Mouse (Mus musculus): ENCODE measurements around the gene Serpinb9b. TPM values are rescaled to one million over a fixed set of nuclear protein-coding genes. Genes with fewer than 3 reads are reported as not detected.

The Serpinb9b gene
- polyA plus RNA-seq, 1 experiment from 2014 or later = not detected

- no peak overlapping the region for H3K4me3 ChIP-seq
- H3K36me3 ChIP-seq = no peaks in the 10 kb centered on the region
- no peaks in the 10 kb centered on the region for H3K9me3 ChIP-seq
- no peaks in the 10 kb centered on the region for H3K27me3 ChIP-seq
- H3K4me2 ChIP-seq (replicated peaks) = no peak overlapping the region
- no peak overlapping the region for H3K27ac ChIP-seq
- 71% methylated on average over 3 of the region's 3 CpGs for WGBS
- no peak for ATAC-seq (ENCODE audit: low FRiP score, low read depth)
- no peaks in the 10 kb centered on the region for H3K4me1 ChIP-seq
- no peak overlapping the region for H3K9ac ChIP-seq
Measured at GRCm38 (mm10) chr13:33051697-33052096, 24.5 kb downstream of the Serpinb9b start.

- H3K9ac ChIP-seq = no peak overlapping the region
- no peak for ATAC-seq (ENCODE audit: low FRiP score, low read depth)
Measured at GRCm38 (mm10) chr13:33063048-33063447, 35.8 kb downstream of the Serpinb9b start.

GRCm38 (mm10) chr13:33067387-33067977 lies 40.3 kb downstream of the Serpinb9b start:
- Histone ChIP-seq H3K27ac (no peak overlapping the region), H3K4me2 (replicated peaks) (no peak overlapping the region), H3K9ac (no peak overlapping the region), H3K4me1 (no peaks in the 10 kb centered on the region), H3K27me3 (no peaks in the 10 kb centered on the region), H3K4me3 (no peak overlapping the region), H3K36me3 (no peaks in the 10 kb centered on the region), H3K9me3 (no peaks in the 10 kb centered on the region)
- WGBS = 65% methylated on average over 1 of the region's 1 CpGs
- ATAC-seq (ENCODE audit: low FRiP score, low read depth) = no peak

More at GRCm38 (mm10) chr13:33063048-33063447, 35.8 kb downstream of the Serpinb9b start:
- Histone ChIP-seq H3K4me1 (no peaks in the 10 kb centered on the region), H3K4me3 (no peak overlapping the region), H3K27ac (no peak overlapping the region), H3K9me3 (no peaks in the 10 kb centered on the region), H3K27me3 (no peaks in the 10 kb centered on the region), H3K36me3 (no peaks in the 10 kb centered on the region), H3K4me2 (replicated peaks) (no peak overlapping the region)
- 89% methylated on average over 1 of the region's 1 CpGs for WGBS

GRCm38 (mm10) chr13:33068164-33068563 lies 40.9 kb downstream of the Serpinb9b start:
- Histone ChIP-seq H3K4me2 (replicated peaks) (no peak overlapping the region), H3K36me3 (no peaks in the 10 kb centered on the region), H3K9me3 (no peaks in the 10 kb centered on the region), H3K27me3 (no peaks in the 10 kb centered on the region), H3K4me1 (no peaks in the 10 kb centered on the region), H3K27ac (no peak overlapping the region), H3K9ac (no peak overlapping the region), H3K4me3 (no peak overlapping the region)
- no peak for ATAC-seq (ENCODE audit: low FRiP score, low read depth)
- 87% methylated on average over 3 of the region's 3 CpGs for WGBS

GRCm38 (mm10) chr13:33071776-33072175 lies 44.6 kb downstream of the Serpinb9b start:
- H3K4me2 ChIP-seq (replicated peaks) = no peak overlapping the region
- no peak overlapping the region for H3K9ac ChIP-seq
- no peaks in the 10 kb centered on the region for H3K9me3 ChIP-seq
- H3K4me1 ChIP-seq = no peaks in the 10 kb centered on the region
- 75% methylated on average over 5 of the region's 5 CpGs for WGBS
- ATAC-seq (ENCODE audit: low FRiP score, low read depth) = no peak
- no peak overlapping the region for H3K27ac ChIP-seq
- no peak overlapping the region for H3K4me3 ChIP-seq
- H3K36me3 ChIP-seq = no peaks in the 10 kb centered on the region
- H3K27me3 ChIP-seq = no peaks in the 10 kb centered on the region

- Histone ChIP-seq H3K27me3 (no peaks in the 10 kb centered on the region), H3K36me3 (no peaks in the 10 kb centered on the region), H3K4me1 (no peaks in the 10 kb centered on the region), H3K27ac (no peak overlapping the region), H3K9ac (no peak overlapping the region), H3K4me3 (no peak overlapping the region), H3K4me2 (replicated peaks) (no peak overlapping the region), H3K9me3 (no peaks in the 10 kb centered on the region)
- ATAC-seq (ENCODE audit: low FRiP score, low read depth) = peak; percentile 64; the same call in 1 of the 2 replicates
Measured at GRCm38 (mm10) chr13:33074029-33074428, 46.8 kb downstream of the Serpinb9b start.

GRCm38 (mm10) chr13:33076247-33076646 lies 49.0 kb downstream of the Serpinb9b start:
- no peak for ATAC-seq (ENCODE audit: low FRiP score, low read depth)

GRCm38 (mm10) chr13:33077026-33077685 lies 49.9 kb downstream of the Serpinb9b start:
- H3K4me1 ChIP-seq = no peaks in the 10 kb centered on the region
- H3K4me3 ChIP-seq = no peak overlapping the region
- H3K36me3 ChIP-seq = no peaks in the 10 kb centered on the region
- no peaks in the 10 kb centered on the region for H3K9me3 ChIP-seq
- WGBS = 86% methylated on average over 10 of the region's 10 CpGs
- no peak for ATAC-seq (ENCODE audit: low FRiP score, low read depth)
- no peaks in the 10 kb centered on the region for H3K27me3 ChIP-seq
- H3K9ac ChIP-seq = no peak overlapping the region
- no peak overlapping the region for H3K4me2 ChIP-seq (replicated peaks)
- H3K27ac ChIP-seq = no peak overlapping the region

More at GRCm38 (mm10) chr13:33076247-33076646, 49.0 kb downstream of the Serpinb9b start:
- no peaks in the 10 kb centered on the region for H3K4me1 ChIP-seq
- H3K9me3 ChIP-seq = no peaks in the 10 kb centered on the region
- no peak overlapping the region for H3K4me3 ChIP-seq
- no peak overlapping the region for H3K9ac ChIP-seq
- no peak overlapping the region for H3K4me2 ChIP-seq (replicated peaks)
- no peaks in the 10 kb centered on the region for H3K36me3 ChIP-seq
- no peak overlapping the region for H3K27ac ChIP-seq
- WGBS = 72% methylated on average over 3 of the region's 3 CpGs
- H3K27me3 ChIP-seq = no peaks in the 10 kb centered on the region

- Histone ChIP-seq H3K4me2 (replicated peaks) (no peak within 1 kb of the TSS), H3K9ac (no peak within 1 kb of the TSS), H3K36me3 (no peaks in the 10 kb centered on the region), H3K9me3 (no peaks in the 10 kb centered on the region), H3K27ac (no peak within 1 kb of the TSS), H3K27me3 (no peaks in the 10 kb centered on the region), H3K4me3 (no peak within 1 kb of the TSS), H3K4me1 (no peaks in the 10 kb centered on the region)
- WGBS = 45% methylated on average over 3 of the region's 3 CpGs
- ATAC-seq (ENCODE audit: low FRiP score, low read depth) = no peak
Measured at GRCm38 (mm10) chr13:33078056-33078705, 51.0 kb downstream of the Serpinb9b start, which contains the start of gene Serpinb1b. TSS of gene Serpinb1b (plus strand) at chr13:33078575.

- ATAC-seq (ENCODE audit: low FRiP score, low read depth) = peak; percentile 57; the same call in 1 of the 2 replicates
- no peak overlapping the region for H3K27ac ChIP-seq
- no peaks in the 10 kb centered on the region for H3K4me1 ChIP-seq
- H3K4me2 ChIP-seq (replicated peaks) = no peak overlapping the region
- no peaks in the 10 kb centered on the region for H3K27me3 ChIP-seq
- WGBS = 30% methylated on average over 6 of the region's 6 CpGs
- H3K36me3 ChIP-seq = no peaks in the 10 kb centered on the region
- no peaks in the 10 kb centered on the region for H3K9me3 ChIP-seq
- no peak overlapping the region for H3K9ac ChIP-seq
- no peak overlapping the region for H3K4me3 ChIP-seq
Measured at GRCm38 (mm10) chr13:33079391-33079790, 52.2 kb downstream of the Serpinb9b start.

GRCm38 (mm10) chr13:33080356-33080755 lies 53.1 kb downstream of the Serpinb9b start:
- no peak overlapping the region for H3K27ac ChIP-seq

GRCm38 (mm10) chr13:33083834-33084233 lies 56.6 kb downstream of the Serpinb9b start:
- 58% methylated on average over 2 of the region's 2 CpGs for WGBS
- Histone ChIP-seq H3K27me3 (no peaks in the 10 kb centered on the region), H3K9me3 (no peaks in the 10 kb centered on the region; the same call in 1 of the 2 replicates), H3K9ac (no peak overlapping the region), H3K27ac (no peak overlapping the region), H3K36me3 (no peaks in the 10 kb centered on the region), H3K4me1 (0 out of 2 replicates have a peak, but pooled peaks cover 9% of the 10 kb centered on the region), H3K4me3 (no peak overlapping the region), H3K4me2 (replicated peaks) (no peak overlapping the region)
- ATAC-seq (ENCODE audit: low FRiP score, low read depth) = no peak

More at GRCm38 (mm10) chr13:33080356-33080755, 53.1 kb downstream of the Serpinb9b start:
- 0 out of 2 replicates have a peak, but pooled peaks cover 6% of the 10 kb centered on the region for H3K4me1 ChIP-seq
- H3K9ac ChIP-seq = no peak overlapping the region
- no peak for ATAC-seq (ENCODE audit: low FRiP score, low read depth)
- no peaks in the 10 kb centered on the region for H3K27me3 ChIP-seq
- H3K4me2 ChIP-seq (replicated peaks) = no peak overlapping the region
- no peaks in the 10 kb centered on the region for H3K9me3 ChIP-seq
- 23% methylated on average over 3 of the region's 3 CpGs for WGBS
- no peak overlapping the region for H3K4me3 ChIP-seq
- H3K36me3 ChIP-seq = no peaks in the 10 kb centered on the region

Measured in limb, embryonic 13.5 days (tissue).